18 mouse cellular contexts compared by ENCODE assay signal in the genomic region with DNA sequence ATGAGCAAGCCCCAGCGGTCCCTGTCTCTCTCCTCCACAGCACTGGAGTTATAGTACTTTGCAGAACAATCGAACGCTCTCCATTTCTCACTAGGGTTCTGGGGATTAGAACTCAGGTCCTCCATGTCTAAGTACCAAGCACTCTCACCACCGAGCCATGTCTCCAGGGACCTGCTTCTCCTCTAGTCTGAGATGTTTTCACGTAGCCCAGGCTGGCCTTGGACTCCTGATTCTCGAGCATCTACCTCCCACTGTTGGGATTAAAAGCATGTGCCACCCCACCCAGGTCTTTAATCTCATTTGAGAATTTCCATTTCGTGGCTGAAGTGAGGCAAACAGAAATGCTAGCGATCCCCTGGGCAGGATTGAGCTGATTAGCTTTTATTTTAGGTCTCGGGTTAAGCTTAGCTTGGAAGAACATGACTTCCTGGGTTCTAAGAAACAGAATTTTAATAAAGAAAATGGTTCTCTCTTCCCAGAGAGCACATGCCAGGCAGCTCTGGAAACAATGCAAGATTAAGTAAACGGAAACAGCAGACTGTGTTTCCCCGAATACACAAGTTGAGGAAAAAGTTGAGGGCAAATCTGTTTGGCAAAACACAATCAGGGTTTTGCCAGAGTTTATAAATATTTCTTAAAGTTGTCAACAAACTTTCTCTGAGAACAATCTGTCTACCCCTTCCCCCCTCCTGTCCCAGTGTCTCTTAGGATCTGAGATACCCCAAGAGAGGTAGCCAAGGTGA. TPM values are rescaled to one million over a fixed set of nuclear protein-coding genes. Genes with fewer than 3 reads are reported as not detected.
DNase-seq lines count a peak whose midpoint lies in the region; ATAC-seq lines count a peak whose summit lies in the region.
"Had no signal": no experiment of that assay in that cellular context is flagged by ENCODE, and none has a peak within 500 bp of the region (broad histone marks: within the 10 kb centered on the region; RNA-seq: fewer than 3 reads in every experiment).

No protein-coding gene starts in this region.

- H3K27me3 ChIP-seq in heart, embryonic 10.5 days (ENCODE audit: insufficient read depth, poor library complexity, severe bottlenecking): no peaks in the 10 kb centered on the region
- H3K27me3 ChIP-seq in kidney, embryonic 15.5 days: no peaks in the 10 kb centered on the region
- no peaks in the 10 kb centered on the region for H3K27me3 ChIP-seq in limb, embryonic 13.5 days

- no peak for ATAC-seq in kidney, embryonic 15.5 days (replicated peaks; ENCODE audit: low FRiP score)
- no peak for ATAC-seq in limb, embryonic 13.5 days (ENCODE audit: low FRiP score, low read depth)
- no peak for ATAC-seq in frontal cortex, adult (ENCODE audit: low TSS enrichment)

- no peak for DNase-seq in heart, embryonic 10.5 days (ENCODE audit: low spot score)
- DNase-seq in heart, adult 8-10 months (ENCODE audit: low spot score): no peak
- no peak for DNase-seq in kidney, adult 11 months
- DNase-seq in adipocyte (ENCODE audit: low spot score): peak; percentile 91
- DNase-seq in cerebellum, adult 9-11 months: no peak
- DNase-seq: adrenal gland, postnatal 25 days; B cell, adult 2 months; cerebellum, postnatal 36 days; heart, postnatal 10 days; kidney, adult 9 months; layer of hippocampus, adult 9-11 months; left cerebral cortex, postnatal 4 days; right cerebral cortex, postnatal 14 days had no signal

- no peak overlapping the region for H3K4me3 ChIP-seq in heart, embryonic 10.5 days
- H3K4me3 ChIP-seq in kidney, embryonic 15.5 days (replicated peaks): no peak overlapping the region
- no peak overlapping the region for H3K4me3 ChIP-seq in limb, embryonic 13.5 days
- H3K4me3 ChIP-seq: erythroblast, embryonic 14.5 days had no signal

- no peak overlapping the region for H3K9ac ChIP-seq in kidney, embryonic 15.5 days
- no peak overlapping the region for H3K9ac ChIP-seq in limb, embryonic 13.5 days

- H3K36me3 ChIP-seq in heart, embryonic 10.5 days: peaks cover 25% of the 10 kb centered on the region
- peaks cover 30% of the 10 kb centered on the region for H3K36me3 ChIP-seq in kidney, embryonic 15.5 days
- peaks cover 37% of the 10 kb centered on the region for H3K36me3 ChIP-seq in limb, embryonic 13.5 days

- H3K4me2 ChIP-seq in kidney, embryonic 15.5 days: no peak overlapping the region
- no peak overlapping the region for H3K4me2 ChIP-seq in limb, embryonic 13.5 days (replicated peaks)

- 73% methylated on average over 11 of the region's 11 CpGs for WGBS in heart, embryonic 10.5 days
- 82% methylated on average over 11 of the region's 11 CpGs for WGBS in kidney, embryonic 15.5 days
- 80% methylated on average over 11 of the region's 11 CpGs for WGBS in limb, embryonic 13.5 days

- H3K27ac ChIP-seq in heart, embryonic 10.5 days: 0 out of 2 replicates have a peak overlapping the region, but pooled peaks have one; percentile 67
- peak overlapping the region; percentile 81 for H3K27ac ChIP-seq in kidney, embryonic 15.5 days
- H3K27ac ChIP-seq in limb, embryonic 13.5 days: peak overlapping the region; percentile 73; the same call in 1 of the 2 replicates

- peaks cover 27% of the 10 kb centered on the region for H3K4me1 ChIP-seq in heart, embryonic 10.5 days
- H3K4me1 ChIP-seq in kidney, embryonic 15.5 days: peaks cover 42% of the 10 kb centered on the region
- peaks cover 32% of the 10 kb centered on the region for H3K4me1 ChIP-seq in limb, embryonic 13.5 days

- H3K9me3 ChIP-seq in heart, embryonic 10.5 days: no peaks in the 10 kb centered on the region
- H3K9me3 ChIP-seq in kidney, embryonic 15.5 days (replicated peaks): no peaks in the 10 kb centered on the region
- no peaks in the 10 kb centered on the region for H3K9me3 ChIP-seq in limb, embryonic 13.5 days

RNA-seq across cellular contexts. Expression of a gene that starts 6.8 kb away (rescaled TPM):
- 14.0 and 29.3 TPM in 2 replicates for polyA plus RNA-seq in heart, embryonic 10.5 days (2016; fragmentation: Nextera tagmentation; extraction: Ambion mirVana)
- 1 to 10 TPM in 1 of 4 experiments, under 1 TPM in 3; 0.16 to 1.2 (median 0.60) TPM for total RNA-seq in heart, adult 8-10 months (2022)
- polyA plus RNA-seq in kidney, embryonic 15.5 days (2015; fragmentation: Nextera tagmentation; extraction: Ambion mirVana): 28.4 and 32.4 TPM in 2 replicates
- 38.3 and 39.6 TPM in 2 replicates for polyA plus RNA-seq in limb, embryonic 13.5 days (2015; fragmentation: Nextera tagmentation; extraction: Ambion mirVana)
- total RNA-seq: megakaryocyte-erythroid progenitor cell, adult 5-6 weeks had no signal
- polyA plus RNA-seq: erythroblast, embryonic 14.5 days had no signal

RNA-seq across cellular contexts. Expression of a gene that starts 34.1 kb away (rescaled TPM):
- 2.7 and 4.1 TPM in 2 replicates for polyA plus RNA-seq in heart, embryonic 10.5 days (2016; fragmentation: Nextera tagmentation; extraction: Ambion mirVana)
- total RNA-seq in heart, adult 8-10 months (2022): not detected
- polyA plus RNA-seq in kidney, embryonic 15.5 days (2015; fragmentation: Nextera tagmentation; extraction: Ambion mirVana): 2.0 and 3.4 TPM in 2 replicates
- polyA plus RNA-seq in limb, embryonic 13.5 days (2015; fragmentation: Nextera tagmentation; extraction: Ambion mirVana): 1.8 and 3.8 TPM in 2 replicates
- total RNA-seq: heart, postnatal 10 days; megakaryocyte-erythroid progenitor cell, adult 5-6 weeks had no signal
- polyA plus RNA-seq: erythroblast, embryonic 14.5 days had no signal

RNA-seq across cellular contexts. Expression of a gene that starts 38.4 kb away (rescaled TPM):
- 27.1 and 27.4 TPM in 2 replicates for polyA plus RNA-seq in heart, embryonic 10.5 days (2016; fragmentation: Nextera tagmentation; extraction: Ambion mirVana)
- total RNA-seq in heart, adult 8-10 months (2022): 10 to 100 TPM; 33.1 to 45.6 (median 36.7) TPM
- 40.3 and 41.2 TPM in 2 replicates for polyA plus RNA-seq in kidney, embryonic 15.5 days (2015; fragmentation: Nextera tagmentation; extraction: Ambion mirVana)
- 30.8 and 34.3 TPM in 2 replicates for polyA plus RNA-seq in limb, embryonic 13.5 days (2015; fragmentation: Nextera tagmentation; extraction: Ambion mirVana)
